In genomic region chr4:133042244-133042643, GRCm38 (mm10) we compare ENCODE assay signal across 9 mouse cellular contexts. TPM values are rescaled to one million over a fixed set of nuclear protein-coding genes. Genes with fewer than 3 reads are reported as not detected.
DNase-seq lines count a peak whose midpoint lies in the region; ATAC-seq and TF ChIP-seq lines count a peak whose summit lies in the region.
"Had no signal": no experiment of that assay in that cellular context is flagged by ENCODE, and none has a peak within 500 bp of the region (broad histone marks: within the 10 kb centered on the region; RNA-seq: fewer than 3 reads in every experiment).

No protein-coding gene starts in this region.

- no peak overlapping the region for H3K4me3 ChIP-seq in heart, postnatal 0 days (ENCODE audit: low read depth, low read length)
- H3K4me3 ChIP-seq in forebrain, embryonic 15.5 days: 0 out of 2 replicates have a peak overlapping the region, but pooled peaks have one; percentile 22
- no peak overlapping the region for H3K4me3 ChIP-seq in midbrain, embryonic 11.5 days (ENCODE audit: low read depth, low read length)

- TF ChIP-seq EP300 in heart, postnatal 0 days (IDR thresholded peaks at IDR 0.05; ENCODE audit: low read depth): no peak

- 25% methylated on average over 4 of the region's 4 CpGs for WGBS in heart, postnatal 0 days
- WGBS in forebrain, embryonic 15.5 days: 43% methylated on average over 4 of the region's 4 CpGs
- 14% methylated on average over 4 of the region's 4 CpGs for whole genome bisulfite sequencing in midbrain, embryonic 11.5 days

- H3K27ac ChIP-seq in heart, postnatal 0 days (ENCODE audit: low read depth): peak overlapping the region; percentile 83
- peak overlapping the region; percentile 87 for H3K27ac ChIP-seq in forebrain, embryonic 15.5 days (replicated peaks)
- H3K27ac ChIP-seq in midbrain, embryonic 11.5 days (ENCODE audit: low read depth, low read length): peak overlapping the region; percentile 59

- peaks cover 88% of the 10 kb centered on the region for H3K4me1 ChIP-seq in heart, postnatal 0 days (ENCODE audit: control insufficient read depth, insufficient read depth)
- H3K4me1 ChIP-seq in forebrain, embryonic 15.5 days: peaks cover 97% of the 10 kb centered on the region
- peaks cover 86% of the 10 kb centered on the region for H3K4me1 ChIP-seq in midbrain, embryonic 11.5 days (ENCODE audit: control insufficient read depth, insufficient read depth, low read length)

- no peak for TF ChIP-seq CTCF in heart, postnatal 0 days (IDR thresholded peaks at IDR 0.05; ENCODE audit: low read depth)

- DNase-seq in heart, postnatal 0 days (ENCODE audit: low spot score): no peak
- no peak for DNase-seq in heart, adult 18-20 months
- peak; percentile 61 for DNase-seq in R1 (ENCODE audit: low read depth, low spot score)
- peak; percentile 86 for DNase-seq in midbrain, embryonic 11.5 days (ENCODE audit: low spot score, missing footprints)
- DNase-seq in spleen, adult 18-20 months: no peak
- DNase-seq in left cerebral cortex, postnatal 4 days: no peak
- DNase-seq in gastrocnemius, adult 8-10 months (ENCODE audit: low spot score in 2 of 2): no peak
- DNase-seq: lung, postnatal 36 days had no signal

- H3K9me3 ChIP-seq in heart, postnatal 0 days (replicated peaks; ENCODE audit: control insufficient read depth, low read length): no peaks in the 10 kb centered on the region
- H3K9me3 ChIP-seq in forebrain, embryonic 15.5 days: no peaks in the 10 kb centered on the region
- H3K9me3 ChIP-seq in midbrain, embryonic 11.5 days (ENCODE audit: control insufficient read depth, low read length): no peaks in the 10 kb centered on the region

- no peaks in the 10 kb centered on the region for H3K27me3 ChIP-seq in heart, postnatal 0 days (ENCODE audit: control insufficient read depth, insufficient read depth, low read length)
- H3K27me3 ChIP-seq in forebrain, embryonic 15.5 days: 0 out of 2 replicates have a peak, but pooled peaks cover 2% of the 10 kb centered on the region
- peaks cover 32% of the 10 kb centered on the region for H3K27me3 ChIP-seq in midbrain, embryonic 11.5 days (ENCODE audit: control insufficient read depth, insufficient read depth, low read length)

- H3K4me2 ChIP-seq in heart, postnatal 0 days (ENCODE audit: low read depth, low read length): peak overlapping the region; percentile 43; the same call in 1 of the 2 replicates
- peak overlapping the region; percentile 42 for H3K4me2 ChIP-seq in forebrain, embryonic 15.5 days (replicated peaks)
- H3K4me2 ChIP-seq in midbrain, embryonic 11.5 days: peak overlapping the region; percentile 41; the same call in 1 of the 2 replicates

- no peak overlapping the region; the same call in 1 of the 2 replicates for H3K9ac ChIP-seq in heart, postnatal 0 days (replicated peaks; ENCODE audit: low read depth, low read length)
- peak overlapping the region; percentile 29; the same call in 1 of the 2 replicates for H3K9ac ChIP-seq in forebrain, embryonic 15.5 days (replicated peaks)
- H3K9ac ChIP-seq in midbrain, embryonic 11.5 days (ENCODE audit: low read length): 0 out of 2 replicates have a peak overlapping the region, but pooled peaks have one; percentile 20

- H3K36me3 ChIP-seq in heart, postnatal 0 days (replicated peaks; ENCODE audit: control insufficient read depth, insufficient read depth, low read length): no peaks in the 10 kb centered on the region
- no peaks in the 10 kb centered on the region for H3K36me3 ChIP-seq in forebrain, embryonic 15.5 days
- H3K36me3 ChIP-seq in midbrain, embryonic 11.5 days (ENCODE audit: control insufficient read depth, insufficient read depth, low read length): no peaks in the 10 kb centered on the region

- no peak; the same call in 1 of the 2 replicates for ATAC-seq in heart, postnatal 0 days (ENCODE audit: insufficient read depth, low read depth)
- ATAC-seq in forebrain, embryonic 15.5 days (replicated peaks): no peak
- ATAC-seq in midbrain, embryonic 11.5 days (ENCODE audit: low FRiP score): no peak

- intact Hi-C loops in left cerebral cortex, postnatal 4 days (cut with DNase I): no loop called here

RNA-seq across cellular contexts. Expression of gene Ahdc1, which starts 31.2 kb away (rescaled TPM):
- total RNA-seq in heart, postnatal 0 days (2014; rRNA removed; ENCODE audit: low replicate concordance): 40.5 and 57.2 TPM in 2 replicates
- 4.6 and 5.2 TPM in 2 replicates for polyA plus RNA-seq in heart, postnatal 0 days (2015; fragmentation: Nextera tagmentation; extraction: Ambion mirVana)
- total RNA-seq in heart, adult 18-20 months (2021): 10 to 100 TPM; 36.3 to 38.5 TPM
- polyA plus RNA-seq in forebrain, embryonic 15.5 days (2015; fragmentation: Nextera tagmentation; extraction: Ambion mirVana): 14.2 and 17.0 TPM in 2 replicates
- 4.9 and 5.3 TPM in 2 replicates for polyA plus RNA-seq in midbrain, embryonic 11.5 days (2014; fragmentation: Nextera tagmentation; extraction: Ambion mirVana)
- 100 to 1,000 TPM in 1 of 2 experiments, 10 to 100 TPM in 1; 94.1 to 102 TPM for total RNA-seq in left cerebral cortex, postnatal 4 days (2021)
- 10 to 100 TPM; 26.3 to 32.9 (median 28.9) TPM for total RNA-seq in gastrocnemius, adult 8-10 months (2022)

Comparison
In these comparisons a context has a peak if more than half of its experiments do, and no peak if none do; other contexts are left out.
1. DNase-seq: peak in R1 (single experiment) and midbrain, embryonic 11.5 days (single experiment); none in heart, postnatal 0 days (single experiment), heart, adult 18-20 months (0 of 2), spleen, adult 18-20 months (0 of 2), left cerebral cortex, postnatal 4 days (single experiment) and gastrocnemius, adult 8-10 months (0 of 2).
2. Peak in every context shown above with its lines, with median percentiles within 50 percentile points of each other: H3K27ac ChIP-seq and H3K4me2 ChIP-seq.